Mouse (Mus musculus) erythroblast, embryonic 14.5 days (primary cell): Measurements from ENCODE around the gene Pde4b.

ENCODE experiments used
- GATA1 ChIP-seq: IDR thresholded peaks from 2 replicates; pipeline ENCODE4 v1.6.1; 2012; ENCODE audit warnings: low read length, inconsistent platforms, mixed read lengths
- TAL1 ChIP-seq: IDR thresholded peaks from 3 replicates; pipeline ENCODE4 v1.6.1; 2012; ENCODE audit warnings: low read length, inconsistent platforms, mixed read lengths

DNA sequence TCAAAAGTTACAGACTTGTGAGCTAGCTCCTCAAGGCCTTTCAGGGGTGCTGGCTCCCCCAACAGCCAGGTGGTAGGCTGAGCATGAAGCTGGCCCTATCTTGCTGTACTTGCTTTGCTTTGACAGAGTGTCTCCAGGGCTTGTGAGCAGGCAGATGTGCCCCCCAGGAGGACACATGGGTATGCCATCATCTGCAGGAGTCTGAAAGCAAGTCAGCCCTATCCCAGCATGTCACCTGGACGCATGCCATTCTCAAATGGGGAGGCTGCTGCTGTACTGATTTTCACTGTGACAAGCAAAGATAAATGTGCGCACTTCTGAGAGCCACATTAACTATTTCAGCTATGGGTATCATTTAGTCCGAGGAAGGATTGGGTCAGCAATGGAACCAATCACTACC lies 507.2 kb downstream of the Pde4b start:
- no peak for TF ChIP-seq GATA1
- TF ChIP-seq TAL1, result no peak
